Mouse (Mus musculus) urinary bladder, postnatal 36 days (tissue): ENCODE data around the gene Eef1a2.

Source experiments
- DNase-seq, 2 experiments: peaks; one replicate each; pipeline ENCODE4 v3.0.0; 2022; ENCODE audit warnings: low spot score in 2 of 2, mixed read lengths in 1 of 2

Gene Eef1a2

DNA sequence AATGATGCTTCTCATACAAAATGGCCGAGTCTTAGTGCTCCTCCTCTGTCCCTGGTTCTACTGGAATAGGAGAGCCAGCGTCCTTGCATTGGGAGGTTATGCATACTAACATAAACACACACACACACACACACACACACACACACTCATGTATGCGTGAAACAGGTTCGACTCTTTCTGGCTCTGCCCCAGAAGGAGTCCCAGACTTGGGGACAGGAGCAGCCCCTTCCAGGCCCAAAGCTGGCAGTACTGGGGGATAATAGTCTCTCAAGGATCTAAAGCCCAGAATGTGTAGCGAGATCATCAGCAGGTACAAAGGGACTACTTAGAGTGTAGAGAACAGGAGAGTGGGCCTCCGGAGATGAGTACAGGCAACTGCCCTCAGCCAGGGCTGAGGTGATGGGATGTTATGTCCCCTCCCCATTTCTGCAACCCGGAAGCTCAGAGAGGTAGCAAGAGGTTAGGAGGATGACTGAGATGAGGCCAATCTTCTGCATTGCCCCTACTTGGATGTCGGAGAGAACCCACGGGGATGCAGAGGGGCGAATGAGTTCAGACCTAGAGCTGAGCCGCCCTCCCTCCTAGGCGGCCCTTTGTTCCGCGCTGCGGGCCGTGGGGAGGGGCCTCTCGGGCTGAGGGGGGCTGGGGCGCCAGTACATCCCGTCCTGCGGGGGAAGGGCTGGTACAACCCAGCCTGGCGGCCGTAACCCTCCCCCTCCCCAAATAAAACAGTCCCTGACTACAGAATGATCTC, 22.8 kb downstream of the Eef1a2 start:
- no peak for DNase-seq

DNA sequence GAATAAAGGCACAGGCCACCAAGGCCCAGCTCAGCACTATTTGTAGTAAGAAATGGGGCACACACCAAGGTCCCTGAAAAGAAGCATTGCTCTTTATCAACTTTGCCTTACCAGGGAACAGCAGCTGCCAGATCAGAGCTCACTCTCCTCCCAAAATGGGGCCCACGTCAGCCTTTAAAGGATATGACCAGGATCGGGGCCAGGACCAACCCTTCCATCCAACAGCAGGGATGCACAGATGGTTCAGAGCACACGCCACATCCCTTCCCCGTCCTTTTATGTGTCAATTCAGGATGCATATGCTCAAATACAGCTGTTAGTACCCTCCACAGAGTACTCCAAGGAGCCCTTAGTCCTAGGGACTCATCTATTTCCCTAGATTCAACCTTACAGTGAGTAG, 26.6 kb downstream of the Eef1a2 start:
- DNase-seq: no peak

DNA sequence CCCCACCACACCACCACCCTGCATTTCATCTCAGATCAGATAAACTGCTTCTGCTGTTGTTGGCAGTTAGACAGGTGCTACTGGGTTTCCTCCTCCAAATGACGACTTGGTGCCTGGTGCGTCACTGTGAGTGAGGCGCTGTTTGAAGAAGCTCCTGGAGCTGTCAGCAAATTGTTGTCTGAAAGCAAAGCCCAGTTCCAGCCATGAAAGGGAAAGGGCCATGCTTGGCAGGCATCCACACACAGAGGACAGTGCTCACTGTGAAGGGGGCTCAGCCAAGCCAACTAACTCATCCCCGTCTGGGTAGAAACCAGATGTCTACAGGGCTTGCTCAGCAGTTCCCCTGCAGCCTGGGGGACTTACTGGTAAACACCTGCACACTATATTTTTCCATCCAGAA, 27.9 kb downstream of the Eef1a2 start:
- DNase-seq: no peak

DNA sequence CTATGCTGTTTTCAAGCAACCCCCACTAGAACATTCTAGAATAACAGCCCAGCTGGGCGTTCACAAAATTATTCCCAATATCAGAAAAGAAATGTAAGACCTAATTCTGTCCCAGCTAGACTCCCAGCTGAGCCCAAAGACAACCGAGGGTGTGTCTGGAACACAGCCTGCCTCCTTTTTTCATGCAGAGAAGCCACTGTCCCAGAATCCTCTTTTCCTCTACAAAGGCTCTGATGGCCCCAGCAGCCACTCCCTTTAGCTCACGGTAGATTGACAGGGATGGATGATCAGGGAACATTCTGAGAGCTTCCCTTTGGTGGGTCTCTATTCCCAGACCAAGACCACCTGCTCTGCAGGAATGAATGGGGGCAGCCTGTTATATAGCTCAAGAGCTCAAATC, 29.0 kb downstream of the Eef1a2 start:
- no peak for DNase-seq

DNA sequence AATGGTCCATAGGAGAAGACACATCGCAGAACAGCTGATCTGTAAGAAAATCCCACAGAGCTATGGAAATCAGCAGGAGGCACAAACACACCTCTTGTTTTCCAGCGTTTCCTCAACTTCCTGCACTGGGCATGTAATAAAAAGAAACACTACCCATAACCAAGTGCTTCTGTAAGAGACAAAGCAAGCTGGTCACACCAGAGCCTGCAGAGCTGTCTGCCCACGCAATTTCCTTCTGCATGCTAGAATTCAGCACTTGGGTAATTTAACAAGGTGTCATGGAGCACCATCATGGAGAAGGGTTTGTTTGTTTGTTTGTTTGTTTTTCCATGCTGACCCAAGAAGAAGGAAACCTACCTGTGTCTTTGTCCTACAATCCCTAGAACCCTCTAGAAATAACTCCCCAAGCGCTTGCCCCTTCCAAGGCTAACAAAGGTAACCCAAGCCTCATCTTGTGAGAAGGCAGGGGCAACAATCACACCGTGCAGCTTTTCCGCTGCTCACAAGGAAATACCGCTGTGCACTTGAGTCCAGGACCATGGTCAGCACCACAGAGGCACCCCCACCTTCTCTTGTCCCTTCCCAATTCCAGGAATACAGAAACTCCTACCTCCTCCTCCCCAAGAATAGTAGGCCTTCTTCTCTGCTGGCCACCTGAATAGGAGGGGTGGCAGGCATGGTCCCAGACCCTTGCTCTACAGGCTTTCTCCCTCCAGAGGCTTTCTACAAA, 30.9 kb downstream of the Eef1a2 start:
- DNase-seq: no peak

DNA sequence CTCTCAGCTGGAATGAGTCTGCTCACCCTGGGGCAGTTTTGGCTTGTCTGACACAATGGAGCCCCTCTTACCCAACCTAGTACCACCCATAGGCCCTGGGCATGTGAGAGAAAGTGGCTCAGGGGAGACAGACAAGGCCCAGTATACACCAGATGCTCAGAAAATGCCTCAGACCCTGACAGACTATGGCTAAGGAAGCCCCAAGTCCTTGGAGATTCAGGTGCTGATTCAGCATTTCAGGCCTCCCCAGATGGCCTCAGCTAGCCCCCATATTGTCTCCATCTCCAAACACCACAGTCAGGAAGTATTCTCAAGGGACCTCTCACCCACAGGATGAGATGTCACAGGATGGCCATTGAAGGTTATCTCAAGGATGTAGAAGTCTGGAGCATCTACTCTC, 34.2 kb downstream of the Eef1a2 start:
- DNase-seq: no peak

DNA sequence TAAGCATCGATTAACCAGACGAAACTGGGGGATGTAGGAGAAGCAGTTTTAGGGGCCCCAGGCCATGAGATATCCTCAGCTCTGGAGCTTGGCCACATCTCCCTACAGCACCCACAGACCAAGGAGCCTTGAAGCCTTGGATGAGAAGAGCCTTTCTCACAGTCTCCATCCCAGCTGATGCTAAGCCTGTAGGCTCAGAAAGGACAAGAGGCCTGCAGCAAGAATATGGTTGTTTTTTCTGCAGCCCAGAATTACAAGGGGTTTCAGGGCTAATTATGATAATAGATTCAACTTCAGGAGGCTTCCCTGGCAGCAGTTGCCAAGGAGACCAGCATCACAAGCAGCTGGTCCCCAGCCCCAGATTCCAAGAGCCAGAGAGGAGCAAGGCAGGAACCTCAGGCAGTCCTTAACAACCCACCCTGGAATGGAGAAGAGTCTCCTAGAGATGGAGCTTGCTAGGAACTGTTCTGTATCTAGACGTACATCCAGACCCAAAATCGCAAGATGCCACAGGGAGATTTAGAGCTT, 35.8 kb downstream of the Eef1a2 start:
- no peak for DNase-seq

DNA sequence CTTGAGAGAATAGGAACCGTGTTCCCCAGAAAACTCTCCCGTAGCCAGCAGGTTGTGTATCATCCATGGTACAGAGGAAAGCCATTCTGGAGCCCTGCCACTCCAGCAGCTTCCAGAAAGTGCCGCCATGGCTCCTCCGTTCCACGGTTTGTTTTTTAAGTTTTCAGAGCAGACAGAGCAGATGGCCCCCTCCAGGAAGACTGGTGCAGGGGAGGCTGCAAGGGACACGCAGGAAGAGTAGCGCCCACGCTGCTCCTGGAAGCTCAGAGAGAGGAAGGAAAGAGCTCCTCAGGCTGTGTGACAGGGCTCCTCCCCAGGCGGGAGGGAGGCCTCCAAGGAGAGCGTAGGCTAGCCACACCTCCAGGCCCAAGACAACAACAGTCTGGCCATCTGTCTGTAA, 36.9 kb downstream of the Eef1a2 start:
- DNase-seq: no peak

DNA sequence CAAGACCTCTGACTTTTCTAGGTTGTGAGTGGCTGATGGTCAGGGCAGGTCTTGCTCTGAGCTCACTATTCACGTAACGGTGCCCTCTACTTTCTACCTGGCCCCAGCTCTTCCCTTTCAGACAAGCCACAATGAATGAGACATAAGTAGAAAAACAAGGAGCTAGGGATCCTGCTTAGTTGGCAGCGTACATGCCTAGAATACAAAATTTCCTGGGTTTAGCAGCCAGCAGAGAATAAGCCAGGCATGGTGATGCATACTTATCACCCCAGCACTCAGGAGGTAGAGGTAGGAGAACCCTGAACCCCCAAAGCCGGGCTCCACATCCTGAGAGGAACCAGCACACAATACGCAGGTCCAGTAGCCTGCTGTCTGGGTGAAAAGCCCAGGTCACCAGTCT, 40.4 kb downstream of the Eef1a2 start:
- DNase-seq: no peak

DNA sequence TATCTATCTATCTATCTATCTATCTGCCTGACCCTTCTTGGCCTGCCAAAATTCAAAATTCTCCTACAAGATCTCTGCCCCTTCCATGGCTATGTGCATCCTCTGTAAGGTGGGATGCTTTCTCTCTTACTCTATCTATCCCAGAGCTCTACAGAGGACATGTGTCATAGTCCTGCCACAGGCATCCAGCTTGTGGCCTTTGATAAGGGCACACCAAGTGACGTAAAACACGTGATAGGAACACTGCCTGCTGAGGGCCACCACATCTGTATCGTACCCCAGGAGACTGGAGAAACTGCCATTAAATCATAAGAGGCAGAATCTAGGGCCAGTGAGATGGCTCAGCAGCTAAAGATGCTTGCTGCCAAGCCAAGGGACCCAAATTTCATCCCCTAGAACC, 41.4 kb downstream of the Eef1a2 start:
- no peak for DNase-seq

DNA sequence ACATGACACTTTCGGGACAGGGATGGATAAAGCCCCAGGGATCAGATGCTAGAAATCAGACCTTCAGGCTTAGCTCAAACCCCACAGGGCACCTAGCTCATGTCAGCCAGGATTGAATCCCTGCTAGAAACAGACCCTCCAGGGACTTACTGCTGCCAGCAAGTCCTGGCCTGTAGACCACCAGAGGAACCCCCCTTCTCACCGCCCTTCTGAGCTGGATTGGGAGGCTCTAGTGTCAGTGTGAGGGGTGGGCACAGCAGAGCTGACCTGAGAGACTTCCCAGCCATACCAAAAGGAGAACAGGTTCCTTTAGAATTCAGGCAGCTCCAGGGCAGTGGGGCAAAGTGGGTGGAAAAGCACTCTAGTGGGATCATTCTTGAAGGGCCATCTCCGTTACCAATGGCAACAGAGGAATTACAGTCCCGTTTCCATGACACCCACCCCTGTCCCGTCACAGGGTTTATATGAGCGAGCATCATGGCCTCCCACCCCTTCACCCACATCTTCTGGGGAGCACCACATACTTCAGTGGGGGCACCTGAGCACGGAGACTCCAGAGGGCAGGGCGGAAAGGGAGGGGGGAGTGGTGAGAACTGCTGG, 43.0 kb downstream of the Eef1a2 start:
- no peak for DNase-seq

DNA sequence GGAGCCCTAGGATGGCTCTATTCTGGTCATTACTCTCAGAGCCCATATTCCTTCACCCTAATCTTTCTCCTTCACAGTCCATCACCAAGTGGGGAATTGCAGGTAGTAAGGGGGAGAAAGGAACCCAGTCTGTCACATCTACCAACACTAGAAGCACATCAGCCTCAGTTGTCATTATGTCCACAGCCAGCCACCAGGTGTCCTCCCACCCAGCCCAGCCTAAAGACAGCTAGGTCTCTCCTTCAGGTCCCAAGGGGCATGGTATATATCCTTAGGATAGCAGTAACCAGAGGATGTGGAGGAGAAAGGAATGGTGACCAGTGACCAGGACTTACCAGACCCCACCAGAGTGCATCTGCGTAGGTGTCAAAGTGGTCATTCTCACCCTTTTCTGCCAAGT, 45.1 kb downstream of the Eef1a2 start:
- no peak for DNase-seq

DNA sequence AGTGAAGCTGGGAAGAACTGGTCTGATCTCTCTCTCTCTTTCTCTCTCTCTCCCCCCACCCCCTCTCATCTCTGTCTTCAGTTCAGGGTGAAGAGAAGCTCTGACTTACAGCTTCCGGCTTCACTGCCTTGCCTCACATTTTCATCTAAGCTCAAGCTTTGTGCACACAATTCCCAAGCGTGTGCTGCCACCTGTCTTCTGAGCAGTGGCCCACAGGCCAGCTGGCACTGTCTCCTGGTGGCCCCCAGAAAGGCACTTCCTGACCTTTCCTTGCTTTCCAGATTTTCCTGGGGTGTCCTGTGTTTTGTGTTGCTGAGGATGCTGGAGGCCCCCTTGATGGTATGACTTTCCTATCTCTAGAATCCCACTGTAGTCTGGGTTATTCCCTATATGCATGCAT, 52.7 kb downstream of the Eef1a2 start:
- DNase-seq: no peak

DNA sequence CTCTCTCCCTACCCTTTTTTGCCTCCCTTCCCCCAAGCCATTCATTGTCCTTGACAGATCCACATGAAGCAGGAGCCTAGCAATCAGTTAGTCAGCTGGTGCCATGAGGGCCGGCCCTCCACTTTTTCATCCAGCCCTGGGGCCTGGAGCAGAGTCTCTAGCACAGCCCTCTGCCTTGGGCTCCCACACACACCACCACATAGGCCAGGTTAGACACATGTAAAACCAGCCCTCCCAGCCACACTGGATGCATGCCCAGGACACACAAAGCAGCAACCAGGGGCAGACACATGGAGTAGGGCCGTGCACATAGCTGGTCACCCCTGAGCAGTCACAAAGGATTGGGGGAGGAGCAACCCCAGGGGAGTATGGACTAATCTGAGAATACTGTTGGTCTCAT, 54.7 kb downstream of the Eef1a2 start:
- DNase-seq: no peak

DNA sequence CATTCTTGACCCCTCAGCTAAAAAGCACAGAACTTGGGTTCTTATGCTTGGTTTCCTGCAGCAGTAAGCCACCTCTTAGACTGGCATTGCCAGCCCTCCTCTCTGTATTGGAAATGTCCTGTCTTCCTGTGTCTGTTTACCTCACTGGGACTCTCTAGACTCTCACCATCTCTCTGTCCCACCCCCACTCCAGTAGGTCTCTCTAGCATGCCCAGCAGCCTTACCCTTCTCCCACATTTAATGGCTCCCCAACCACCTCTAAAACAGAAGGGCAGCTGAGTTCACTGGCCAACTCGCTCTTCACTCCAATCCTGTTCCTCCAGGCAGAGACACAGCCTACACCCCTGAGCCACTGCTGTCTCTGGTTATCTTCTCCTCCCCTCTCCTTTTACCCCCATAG, 55.2 kb downstream of the Eef1a2 start:
- DNase-seq: no peak

DNA sequence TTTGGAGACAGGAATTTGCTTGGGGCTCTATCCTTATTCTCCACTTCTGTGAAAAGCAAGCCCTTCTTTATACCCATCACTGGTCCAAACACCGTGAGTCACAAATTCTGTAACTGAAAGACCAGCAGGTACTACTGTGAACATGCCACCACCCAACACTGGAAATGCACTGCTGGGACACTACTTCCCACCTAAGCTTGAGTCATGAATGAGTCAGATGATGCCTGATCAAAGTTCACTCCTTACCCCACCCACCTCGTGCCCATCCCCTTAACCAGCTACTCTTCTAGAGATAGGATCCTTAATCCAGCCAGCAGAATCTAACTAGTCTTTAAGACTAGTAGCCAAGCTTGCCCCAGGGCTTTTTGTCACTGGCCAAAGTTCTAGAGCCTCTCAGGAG, 56.7 kb downstream of the Eef1a2 start:
- no peak for DNase-seq
